Mouse (Mus musculus) heart, adult 2 months (tissue): Measurements from ENCODE around the gene Gm42906.

ENCODE experiments used
- CTCF ChIP-seq: fragments of 200-600 bp; IDR thresholded peaks from 2 replicates; pipeline ENCODE4 v1.8.1; 2022; ENCODE audit warnings: antibody characterized with exemption, mild to moderate bottlenecking, moderate library complexity
- POLR2A ChIP-seq: fragments of 200-500 bp; IDR thresholded peaks from 2 replicates; pipeline ENCODE4 v1.6.1; 2011; ENCODE audit warnings: mild to moderate bottlenecking, low read depth, low read length, control low read depth; ENCODE audit not compliant: insufficient read depth

DNA sequence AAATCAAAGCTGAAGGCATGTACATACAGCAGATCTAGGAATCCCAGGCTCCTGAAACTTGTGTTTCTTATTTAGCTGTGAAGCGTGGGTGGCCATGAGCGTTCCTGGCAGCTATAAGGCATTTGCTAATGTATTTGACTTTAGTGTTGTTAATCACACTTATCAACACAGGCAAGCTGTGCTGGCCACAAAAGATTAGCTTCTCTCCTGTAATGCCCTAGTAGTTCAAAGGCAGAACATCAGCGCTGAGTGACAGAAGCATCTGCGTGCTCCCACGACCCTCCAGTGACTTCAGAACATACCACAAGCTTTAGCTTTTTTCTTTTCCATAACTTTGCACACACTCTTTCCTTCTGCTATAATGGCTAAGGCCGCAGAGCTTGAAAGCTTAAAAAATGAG lies 292.0 kb downstream of the Gm42906 start:
- no peak for TF ChIP-seq POLR2A
- no peak for TF ChIP-seq CTCF
